In genomic region chr1:59487651-59488051, GRCm38 (mm10) we compare ENCODE assay signal across 1 mouse cellular context.
TF ChIP-seq lines count a peak whose summit lies in the region.

No protein-coding gene starts in this region.

TF ChIP-seq in CH12.LX, 34 proteins besides CTCF, POLR2A, EP300 and RAD21 (continued from another document):
- TF ChIP-seq USF2 (conservative IDR thresholded peaks at IDR 0.05; ENCODE audit: low read depth, low read length) = no peak
- TF ChIP-seq ETS1 (conservative IDR thresholded peaks at IDR 0.05; ENCODE audit: low read depth, low read length) = peak; percentile 48; the same call in 1 of the 2 replicates
- no peak for TF ChIP-seq TCF12 (IDR thresholded peaks at IDR 0.05; ENCODE audit: low read depth, low read length)
- TF ChIP-seq IRF4 (IDR thresholded peaks at IDR 0.05; ENCODE audit: low read depth, low read length) = no peak
- no peak for TF ChIP-seq POLR2AphosphoS2 (IDR thresholded peaks at IDR 0.05; ENCODE audit: low read depth, low read length)
